Mouse (Mus musculus): Measurements from ENCODE around the gene Gpsm1.

The Gpsm1 gene

GRCm38 (mm10) chr2:26313394-26313793 is 1.9 kb upstream of the Gpsm1 start:
- DNase-seq = peak in 1 of 2 experiments; percentile 14

- DNase-seq = peak; percentile 87 to 88
Observed at GRCm38 (mm10) chr2:26314281-26315071, 839 bp upstream of the Gpsm1 start.

- peak; percentile 86 to 91 for DNase-seq
Observed at GRCm38 (mm10) chr2:26315925-26316311, 603 bp downstream of the Gpsm1 start.

- peak; percentile 71 for DNase-seq
Observed at GRCm38 (mm10) chr2:26316576-26317246, 1.4 kb downstream of the Gpsm1 start.

GRCm38 (mm10) chr2:26317371-26317770 is 2.1 kb downstream of the Gpsm1 start:
- DNase-seq = peak in 1 of 2 experiments; percentile 29

GRCm38 (mm10) chr2:26317991-26318672 is 2.8 kb downstream of the Gpsm1 start:
- peak; percentile 35 to 38 for DNase-seq

GRCm38 (mm10) chr2:26319109-26319508 is 3.8 kb downstream of the Gpsm1 start:
- peak; percentile 64 for DNase-seq

GRCm38 (mm10) chr2:26319519-26320244 is 4.4 kb downstream of the Gpsm1 start:
- peak; percentile 37 to 52 for DNase-seq

GRCm38 (mm10) chr2:26320245-26321185 is 5.2 kb downstream of the Gpsm1 start:
- DNase-seq = peak; percentile 62

GRCm38 (mm10) chr2:26323589-26324325 is 8.4 kb downstream of the Gpsm1 start:
- peak in 1 of 2 experiments; percentile 29 for DNase-seq

GRCm38 (mm10) chr2:26324917-26325316 is 9.6 kb downstream of the Gpsm1 start:
- DNase-seq = peak in 1 of 2 experiments; percentile 67

- peak; percentile 68 to 82 for DNase-seq
Observed at GRCm38 (mm10) chr2:26325386-26326181, 10.3 kb downstream of the Gpsm1 start.

- no peak for DNase-seq
Observed at GRCm38 (mm10) chr2:26327852-26328251, 12.5 kb downstream of the Gpsm1 start.

- peak in 1 of 2 experiments; percentile 61 for DNase-seq
Observed at GRCm38 (mm10) chr2:26329402-26329801, 14.1 kb downstream of the Gpsm1 start.

- DNase-seq = no peak
Observed at GRCm38 (mm10) chr2:26330056-26330468, 14.7 kb downstream of the Gpsm1 start.

GRCm38 (mm10) chr2:26330702-26331101 is 15.4 kb downstream of the Gpsm1 start:
- DNase-seq = no peak

- peak; percentile 70 to 81 for DNase-seq
Observed at GRCm38 (mm10) chr2:26338302-26339203, 23.2 kb downstream of the Gpsm1 start.

GRCm38 (mm10) chr2:26339204-26339551 is 23.9 kb downstream of the Gpsm1 start:
- peak; percentile 66 to 75 for DNase-seq

GRCm38 (mm10) chr2:26341510-26341981 is 26.2 kb downstream of the Gpsm1 start:
- no peak for DNase-seq

Data from cerebellum, postnatal 25 days (tissue).